Mouse (Mus musculus) heart, postnatal 25 days (tissue): ENCODE measurements around the gene Spint2. TPM values are rescaled to one million over a fixed set of nuclear protein-coding genes. Genes with fewer than 3 reads are reported as not detected.

Experiments
- DNase-seq: peaks from one replicate; pipeline ENCODE4 v3.0.0; 2022; ENCODE audit warnings: low spot score
- intact Hi-C: fragments of 180-260 bp; cut with DNase I; formaldehyde crosslinking; loops from one replicate; pipeline ENCODE4 v1.15.1; 2025
- total RNA-seq, 2 experiments: library from RNA; stranded (reverse); gene quantifications; 2 replicates each; pipeline ENCODE4 v1.2.3; 2021

Gene Spint2
- 10 to 100 TPM; 33.5 to 37.1 TPM for total RNA-seq

GRCm38 (mm10) chr7:29281201-29282073 lies at the start of gene Spint2:
TSS of gene Spint2 (minus strand) at chr7:29281912.
- intact Hi-C loops: loop anchor here (5.0 kb wide), 1 partner anchor 34 kb away; the partner anchor contains the start of gene 2200002D01Rik
- DNase-seq: no peak

- intact Hi-C loops: no loop called here
- DNase-seq: no peak
Measured at GRCm38 (mm10) chr7:29328984-29329383, 47.3 kb upstream of the Spint2 start.

GRCm38 (mm10) chr7:29327087-29327486 lies 45.4 kb upstream of the Spint2 start:
- no peak for DNase-seq
- intact Hi-C loops: no loop called here

- intact Hi-C loops: loop anchor here (5.0 kb wide), 1 partner anchor 203 kb away; no protein-coding TSS in a partner anchor
Measured at GRCm38 (mm10) chr7:29319337-29320307, 37.9 kb upstream of the Spint2 start.

GRCm38 (mm10) chr7:29318115-29318911 lies 36.6 kb upstream of the Spint2 start:
- intact Hi-C loops: loop anchor here (5.0 kb wide), 1 partner anchor 204 kb away; no protein-coding TSS in a partner anchor
- DNase-seq: no peak

More at GRCm38 (mm10) chr7:29319337-29320307, 37.9 kb upstream of the Spint2 start:
- DNase-seq: no peak

- intact Hi-C loops: loop anchor here (5.0 kb wide), 1 partner anchor 205 kb away; no protein-coding TSS in a partner anchor
- DNase-seq: no peak
Measured at GRCm38 (mm10) chr7:29317558-29317957, 35.8 kb upstream of the Spint2 start.

GRCm38 (mm10) chr7:29316976-29317375 lies 35.3 kb upstream of the Spint2 start:
- DNase-seq: no peak
- intact Hi-C loops: loop anchor here (5.0 kb wide), 1 partner anchor 205 kb away; no protein-coding TSS in a partner anchor

GRCm38 (mm10) chr7:29316137-29316734 lies 34.5 kb upstream of the Spint2 start:
- DNase-seq: no peak
- intact Hi-C loops: loop anchor here (5.0 kb wide), 1 partner anchor 206 kb away; no protein-coding TSS in a partner anchor

GRCm38 (mm10) chr7:29314844-29315628 lies 33.3 kb upstream of the Spint2 start:
- intact Hi-C loops: loop anchor here (5.0 kb wide), 1 partner anchor 207 kb away; no protein-coding TSS in a partner anchor
- DNase-seq: no peak

GRCm38 (mm10) chr7:29313572-29314261 lies 32.0 kb upstream of the Spint2 start:
- intact Hi-C loops: no loop called here

GRCm38 (mm10) chr7:29313051-29313450 lies 31.3 kb upstream of the Spint2 start:
- intact Hi-C loops: no loop called here
- DNase-seq: no peak

More at GRCm38 (mm10) chr7:29313572-29314261, 32.0 kb upstream of the Spint2 start:
- DNase-seq: no peak

GRCm38 (mm10) chr7:29309749-29310148 lies 28.0 kb upstream of the Spint2 start:
- DNase-seq: no peak
- intact Hi-C loops: loop anchor here (10.0 kb wide), 1 partner anchor 325 kb away; the partner anchor contains the start of genes Eif3k and Map4k1

- intact Hi-C loops: loop anchor here (10.0 kb wide), 1 partner anchor 324 kb away; the partner anchor contains the start of genes Eif3k and Map4k1
- no peak for DNase-seq
Measured at GRCm38 (mm10) chr7:29309221-29309721, 27.6 kb upstream of the Spint2 start.

GRCm38 (mm10) chr7:29307350-29308104 lies 25.8 kb upstream of the Spint2 start:
- peak; percentile 81 for DNase-seq
- intact Hi-C loops: loop anchor here (10.0 kb wide), 1 partner anchor 323 kb away; the partner anchor contains the start of genes Eif3k and Map4k1

GRCm38 (mm10) chr7:29306619-29307018 lies 24.9 kb upstream of the Spint2 start:
- intact Hi-C loops: loop anchor here (10.0 kb wide), 1 partner anchor 322 kb away; the partner anchor contains the start of genes Eif3k and Map4k1

GRCm38 (mm10) chr7:29306108-29306507 lies 24.4 kb upstream of the Spint2 start:
- DNase-seq: no peak
- intact Hi-C loops: loop anchor here (10.0 kb wide), 1 partner anchor 321 kb away; the partner anchor contains the start of genes Eif3k and Map4k1

More at GRCm38 (mm10) chr7:29306619-29307018, 24.9 kb upstream of the Spint2 start:
- DNase-seq: no peak
